Mouse (Mus musculus) brain, adult 2 months (tissue): ENCODE measurements around the gene Clec2e.

Experiments used
- DNase-seq: peaks from one replicate; pipeline ENCODE4 v3.0.0; 2011; ENCODE audit warnings: low read depth, low spot score

The Clec2e gene

DNA sequence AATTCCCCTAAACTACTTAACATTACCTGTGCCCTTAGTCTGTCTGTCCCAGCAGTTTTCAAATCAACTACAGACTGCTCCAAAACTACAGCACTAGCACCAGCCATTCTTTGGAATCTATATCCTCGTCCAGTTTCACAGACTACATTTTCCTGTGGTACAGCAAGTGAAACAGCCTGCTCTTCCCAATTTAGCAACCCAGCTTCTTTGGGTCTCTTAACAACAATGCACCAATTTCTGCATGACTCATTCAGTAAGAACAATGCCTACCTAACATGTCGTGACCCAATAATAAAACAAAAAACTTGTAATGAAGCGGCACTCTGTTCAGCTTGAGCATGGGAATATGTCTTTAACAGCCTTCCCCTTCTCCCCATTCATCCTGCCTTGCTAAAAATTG, 35.3 kb downstream of the Clec2e start:
- DNase-seq = peak; percentile 48

DNA sequence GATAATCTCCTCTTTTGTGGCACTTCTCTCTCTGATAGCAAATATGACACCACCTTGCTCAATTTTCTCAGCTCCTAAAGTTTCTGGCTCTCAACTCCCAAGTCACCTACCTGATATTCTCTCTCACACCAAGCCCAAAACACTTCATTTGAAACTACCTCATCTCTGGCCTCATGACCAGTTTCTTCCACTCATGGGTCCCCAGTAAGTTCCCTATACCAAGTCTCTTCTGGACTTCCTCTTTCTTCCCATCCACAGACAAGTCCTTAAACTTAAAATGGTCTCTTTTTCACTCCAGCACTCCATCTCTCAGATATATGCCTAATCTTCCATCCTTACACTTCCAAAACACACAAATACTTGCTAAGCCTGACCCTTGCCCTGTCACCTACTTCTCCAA, 42.7 kb downstream of the Clec2e start:
- no peak for DNase-seq

DNA sequence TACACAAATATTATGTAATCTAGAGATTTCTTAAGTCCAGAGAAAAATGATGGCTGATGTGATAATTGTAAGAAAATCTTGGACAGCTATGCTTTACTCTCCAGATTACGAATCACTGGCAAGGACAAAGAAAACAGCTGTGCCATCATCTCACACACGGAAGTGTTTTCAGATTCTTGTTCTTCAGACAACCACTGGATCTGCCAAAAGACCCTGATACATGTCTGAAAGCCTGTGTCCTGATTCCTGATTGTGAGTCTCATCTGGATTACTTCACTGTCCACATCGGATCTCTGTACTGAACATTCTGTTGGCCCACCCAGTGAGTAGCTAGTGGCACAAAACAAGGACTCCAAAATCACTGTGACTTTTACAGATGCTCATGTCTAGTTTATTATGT, 44.5 kb downstream of the Clec2e start:
- no peak for DNase-seq

DNA sequence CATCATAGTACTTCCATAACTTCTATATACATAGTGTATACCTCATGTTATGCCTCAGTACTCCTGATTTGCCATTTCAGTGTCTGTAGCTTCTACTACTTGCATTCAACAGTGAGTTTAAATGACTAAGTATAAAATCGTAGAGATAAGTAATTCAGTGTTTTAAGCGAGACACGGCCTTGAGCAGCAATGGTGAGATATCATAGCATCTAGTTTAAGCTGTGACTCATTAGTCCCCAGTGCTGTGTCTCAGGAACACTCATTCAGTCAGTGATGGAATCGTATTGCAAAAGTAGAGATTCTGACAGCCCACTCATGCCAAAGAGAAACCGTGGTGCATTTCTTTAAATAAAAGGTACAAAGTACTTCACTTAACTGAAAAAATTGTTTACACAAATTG, 49.0 kb downstream of the Clec2e start:
- DNase-seq = peak; percentile 22

DNA sequence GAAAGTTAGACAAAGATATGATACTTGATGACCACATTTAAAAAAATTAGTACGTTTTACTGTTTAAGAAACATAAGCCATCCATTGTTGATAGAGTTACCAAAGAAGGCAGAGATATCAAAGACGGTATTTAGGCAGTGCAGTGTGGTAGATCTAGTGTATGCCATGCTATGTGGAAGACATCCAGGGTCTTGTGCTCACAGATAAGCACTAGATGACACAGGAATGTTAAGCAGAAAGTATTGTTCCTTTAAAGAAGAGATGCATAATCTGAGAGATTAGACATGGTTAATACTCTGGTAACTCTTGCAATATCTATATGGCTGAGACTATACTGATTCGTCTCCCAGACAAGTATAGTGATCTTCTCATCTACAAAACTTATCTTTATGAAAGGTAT, 49.6 kb downstream of the Clec2e start:
- DNase-seq = no peak

DNA sequence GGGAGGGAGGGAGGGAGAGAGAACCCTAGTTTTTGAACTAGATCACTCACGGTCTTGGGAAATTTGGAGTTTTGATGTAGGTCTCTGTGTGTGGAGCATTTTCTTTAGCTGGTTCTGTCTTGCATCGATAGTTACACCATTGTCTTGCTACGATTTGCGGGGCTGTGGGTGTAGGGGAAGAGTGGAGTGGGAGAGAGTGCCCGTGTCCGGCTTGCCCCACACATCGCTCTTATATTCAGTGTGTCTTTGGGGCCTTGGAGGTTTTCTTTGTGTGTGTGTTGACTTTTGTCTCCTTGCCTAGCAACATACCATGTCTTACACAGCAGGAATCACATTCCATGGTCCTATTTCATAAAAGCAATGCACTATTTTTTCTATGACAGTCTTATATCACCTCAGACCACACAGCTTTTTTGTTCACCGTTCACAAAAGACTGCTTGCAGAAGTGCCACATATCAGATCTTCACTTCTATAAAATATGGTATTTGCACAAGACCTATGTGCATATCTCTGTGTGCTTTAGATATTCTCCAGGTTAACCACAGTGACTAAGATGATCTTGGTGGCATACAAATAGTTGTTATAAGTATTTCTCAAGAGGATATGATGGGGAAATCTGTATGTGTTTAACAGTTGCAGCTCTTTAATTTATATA, 51.0 kb downstream of the Clec2e start:
- no peak for DNase-seq

DNA sequence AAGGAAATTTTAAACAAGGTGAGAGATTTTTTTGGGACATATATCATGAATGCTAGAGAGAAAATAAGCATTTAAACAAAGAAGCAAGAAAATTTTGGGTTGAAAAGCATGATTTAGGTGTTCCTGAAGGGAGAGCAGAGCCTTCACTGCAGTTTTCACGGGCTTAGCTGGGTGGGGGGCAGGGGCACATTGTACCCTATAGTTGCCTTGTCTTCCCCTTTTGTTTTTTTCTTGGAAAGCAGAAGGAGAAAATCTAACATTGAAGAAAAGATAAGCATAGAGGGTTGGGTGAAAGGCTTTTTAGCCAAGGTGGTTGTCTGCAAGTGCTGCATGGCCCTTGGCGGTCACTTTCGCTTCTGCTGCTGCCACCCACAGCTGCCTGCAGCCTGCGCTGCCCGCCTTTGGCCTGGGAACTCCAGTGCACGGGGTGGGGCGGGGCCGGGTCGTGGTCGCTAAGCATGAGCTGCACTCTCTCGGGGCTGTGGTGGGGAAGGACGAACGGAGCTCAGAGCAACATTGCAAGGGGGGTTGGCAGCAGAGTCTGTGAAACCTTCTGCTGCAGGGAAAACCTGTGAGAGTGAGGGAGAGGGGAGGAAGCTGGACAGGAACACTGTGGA, 51.7 kb downstream of the Clec2e start:
- peak; percentile 26 for DNase-seq

DNA sequence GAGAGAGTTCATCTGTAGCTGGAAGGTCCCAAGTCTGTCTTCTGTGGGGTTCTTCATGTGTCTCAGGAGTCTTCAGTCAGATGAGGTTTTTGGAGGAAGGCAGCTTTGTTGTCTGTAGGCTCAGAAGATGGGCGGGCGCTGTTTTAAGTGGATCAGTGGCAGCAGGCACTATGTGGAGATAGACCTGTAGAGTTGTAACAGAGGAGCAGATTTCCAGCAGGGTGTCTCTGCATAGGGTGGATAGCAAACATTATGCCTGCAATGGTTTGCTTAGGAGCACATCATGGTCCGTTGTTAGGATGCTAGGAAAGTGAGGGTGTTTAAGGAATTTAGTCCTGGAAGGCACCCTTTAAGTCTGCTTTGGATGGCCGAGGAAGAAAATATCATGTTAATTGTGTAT, 52.3 kb downstream of the Clec2e start:
- DNase-seq = no peak

DNA sequence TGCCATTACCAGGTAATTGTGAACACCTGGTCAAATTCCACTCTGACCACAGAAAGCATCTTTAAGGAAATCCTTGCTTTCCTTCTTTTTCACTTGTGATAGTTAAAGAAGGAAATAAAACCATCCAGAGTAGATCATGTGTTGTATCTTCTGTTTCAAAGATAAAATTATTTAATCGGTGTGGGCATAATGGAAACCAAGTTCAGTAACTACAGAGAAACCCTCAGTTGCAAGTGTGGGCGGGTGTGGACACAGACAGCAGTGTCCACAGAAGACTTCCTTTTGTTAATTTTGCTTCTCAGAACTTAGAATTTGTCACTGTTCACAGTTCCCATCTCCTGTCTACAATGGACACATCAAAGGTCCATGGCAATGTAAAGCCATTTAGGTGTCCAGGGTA, 55.1 kb downstream of the Clec2e start, which contains the start of gene Klrb1f:
Gene Klrb1f, plus strand, starts transcription at position 301 of the 400 bp plus-strand sequence.
- no peak for DNase-seq

DNA sequence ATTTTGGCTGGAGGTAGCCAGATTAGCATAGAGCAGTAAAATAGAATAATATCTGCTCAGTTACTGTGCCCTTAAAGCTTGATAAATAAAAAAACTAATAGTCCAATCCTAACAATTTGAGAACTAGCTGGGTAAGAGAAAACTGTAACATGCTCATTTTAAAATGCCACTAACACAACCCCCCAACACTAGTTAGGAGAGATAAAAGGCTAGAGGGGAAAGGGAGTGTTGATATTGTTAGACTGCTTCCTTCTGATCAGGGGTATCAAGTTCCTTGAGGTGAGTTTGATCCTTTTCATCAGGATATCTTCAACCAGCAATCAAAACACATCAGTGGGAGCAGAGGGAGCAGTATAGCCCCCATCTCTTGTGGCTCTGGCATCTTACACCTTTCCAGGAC, 58.2 kb downstream of the Clec2e start:
- no peak for DNase-seq
